Mouse (Mus musculus): ENCODE data around the gene Snorc. TPM values are rescaled to one million over a fixed set of nuclear protein-coding genes. Genes with fewer than 3 reads are reported as not detected.
A peak's percentile ranks its signal among the peaks of the same experiment; 100 is the strongest.
"Not testable (repeated sequence)": the region's sequence is repeated elsewhere in the genome, so short reads cannot be mapped to it uniquely, and the experiment has no call there.

The Snorc gene
- total RNA-seq (2021): not detected
- long read RNA-seq: 0 reads

- not testable (repeated sequence) for DNase-seq (ENCODE audit: low spot score in 2 of 2)
Measured at GRCm38 (mm10) chr1:87469971-87470370, at the start of gene Snorc. Gene Snorc (plus strand): TSS chr1:87470271.

- no peak for DNase-seq (ENCODE audit: low spot score in 2 of 2)
Measured at GRCm38 (mm10) chr1:87435125-87435524, 34.9 kb upstream of the Snorc start.

- DNase-seq (ENCODE audit: low spot score in 2 of 2): no peak
Measured at GRCm38 (mm10) chr1:87436583-87436982, 33.5 kb upstream of the Snorc start.

- DNase-seq (ENCODE audit: low spot score in 2 of 2): peak in 1 of 2 experiments; percentile 71
Measured at GRCm38 (mm10) chr1:87447183-87448104, 22.6 kb upstream of the Snorc start.

- DNase-seq (ENCODE audit: low spot score in 2 of 2): no peak
Measured at GRCm38 (mm10) chr1:87449432-87449831, 20.6 kb upstream of the Snorc start.

GRCm38 (mm10) chr1:87456425-87456824 is 13.6 kb upstream of the Snorc start:
- no peak for DNase-seq (ENCODE audit: low spot score in 2 of 2)

- DNase-seq (ENCODE audit: low spot score in 2 of 2): no peak
Measured at GRCm38 (mm10) chr1:87458045-87458444, 12.0 kb upstream of the Snorc start.

GRCm38 (mm10) chr1:87459856-87460255 is 10.2 kb upstream of the Snorc start:
- DNase-seq (ENCODE audit: low spot score in 2 of 2): not testable (repeated sequence)

- no peak for DNase-seq (ENCODE audit: low spot score in 2 of 2)
Measured at GRCm38 (mm10) chr1:87467469-87467868, 2.6 kb upstream of the Snorc start.

GRCm38 (mm10) chr1:87468321-87468720 is 1.8 kb upstream of the Snorc start:
- DNase-seq (ENCODE audit: low spot score in 2 of 2): peak in 1 of 2 experiments; percentile 57

- DNase-seq (ENCODE audit: low spot score in 2 of 2): no peak
Measured at GRCm38 (mm10) chr1:87471914-87472313, 1.8 kb downstream of the Snorc start.

GRCm38 (mm10) chr1:87472576-87472975 is 2.5 kb downstream of the Snorc start:
- no peak for DNase-seq (ENCODE audit: low spot score in 2 of 2)

GRCm38 (mm10) chr1:87475076-87475895 is 5.2 kb downstream of the Snorc start:
- peak; percentile 51 to 66 for DNase-seq (ENCODE audit: low spot score in 2 of 2)

- DNase-seq (ENCODE audit: low spot score in 2 of 2): no peak
Measured at GRCm38 (mm10) chr1:87482546-87482945, 12.5 kb downstream of the Snorc start.

GRCm38 (mm10) chr1:87486386-87486785 is 16.3 kb downstream of the Snorc start:
- DNase-seq (ENCODE audit: low spot score in 2 of 2): peak; percentile 58 to 85

GRCm38 (mm10) chr1:87492285-87492684 is 22.2 kb downstream of the Snorc start:
- DNase-seq (ENCODE audit: low spot score in 2 of 2): no peak

GRCm38 (mm10) chr1:87493542-87493941 is 23.5 kb downstream of the Snorc start:
- peak in 1 of 2 experiments; percentile 42 for DNase-seq (ENCODE audit: low spot score in 2 of 2)

GRCm38 (mm10) chr1:87505524-87505923 is 35.5 kb downstream of the Snorc start:
- DNase-seq (ENCODE audit: low spot score in 2 of 2): no peak

- peak in 1 of 2 experiments; percentile 28 for DNase-seq (ENCODE audit: low spot score in 2 of 2)
Measured at GRCm38 (mm10) chr1:87507857-87508256, 37.8 kb downstream of the Snorc start.

GRCm38 (mm10) chr1:87508591-87509560 is 38.8 kb downstream of the Snorc start:
- DNase-seq (ENCODE audit: low spot score in 2 of 2): peak in 1 of 2 experiments; percentile 24
